Mouse (Mus musculus) neural tube, embryonic 12.5 days (tissue): ENCODE data around the gene Olfr129. TPM values are rescaled to one million over a fixed set of nuclear protein-coding genes. Genes with fewer than 3 reads are reported as not detected.

ENCODE experiments used
- ATAC-seq: fragments of 200-750 bp; cut with Nextera tagmentation; 2 replicates; pipeline ENCODE4 v1.8.0; 2017; ENCODE audit warnings: low read depth, mild to moderate bottlenecking, moderate TSS enrichment, moderate library complexity; ENCODE audit not compliant: low FRiP score
- H3K27ac ChIP-seq: fragments of 300-500 bp; sonication (generic); 2 replicates; pipeline ENCODE4 v1.5.1; 2016
- H3K27me3 ChIP-seq: fragments of 300-500 bp; sonication (generic); replicated peaks from 2 replicates; pipeline ENCODE4 v1.6.1; 2016; ENCODE audit warnings: mild to moderate bottlenecking
- H3K36me3 ChIP-seq: fragments of 300-500 bp; sonication (generic); 2 replicates; pipeline ENCODE4 v1.6.1; 2016; ENCODE audit warnings: mild to moderate bottlenecking
- H3K4me1 ChIP-seq: fragments of 300-500 bp; sonication (generic); 2 replicates; pipeline ENCODE4 v1.6.1; 2016
- H3K4me2 ChIP-seq: fragments of 300-500 bp; sonication (generic); replicated peaks from 2 replicates; pipeline ENCODE4 v1.6.1; 2016; ENCODE audit warnings: mild to moderate bottlenecking
- H3K4me3 ChIP-seq: fragments of 300-500 bp; sonication (generic); 2 replicates; pipeline ENCODE4 v1.5.1; 2016
- H3K9ac ChIP-seq: fragments of 300-500 bp; sonication (generic); 2 replicates; pipeline ENCODE4 v1.6.1; 2016; ENCODE audit warnings: mild to moderate bottlenecking
- H3K9me3 ChIP-seq: fragments of 300-500 bp; sonication (generic); 2 replicates; pipeline ENCODE4 v1.6.1; 2016; ENCODE audit warnings: mild to moderate bottlenecking
- WGBS: fragments of 180-500 bp; shearing (Covaris S2); methylation state at CpG from one replicate; pipeline ENCODE4 v1.1.7; 2016; 5-methylcytosine and 5-hydroxymethylcytosine counted together
- polyA plus RNA-seq: library from polyadenylated mRNA; unstranded; fragments of >200 nt; fragmentation: Nextera tagmentation; extraction: Ambion mirVana; gene quantifications from 2 replicates; pipeline ENCODE4 v1.2.1, GENCODE M21; 2016

Olfr129 gene
- not detected in 2 replicates for polyA plus RNA-seq

DNA sequence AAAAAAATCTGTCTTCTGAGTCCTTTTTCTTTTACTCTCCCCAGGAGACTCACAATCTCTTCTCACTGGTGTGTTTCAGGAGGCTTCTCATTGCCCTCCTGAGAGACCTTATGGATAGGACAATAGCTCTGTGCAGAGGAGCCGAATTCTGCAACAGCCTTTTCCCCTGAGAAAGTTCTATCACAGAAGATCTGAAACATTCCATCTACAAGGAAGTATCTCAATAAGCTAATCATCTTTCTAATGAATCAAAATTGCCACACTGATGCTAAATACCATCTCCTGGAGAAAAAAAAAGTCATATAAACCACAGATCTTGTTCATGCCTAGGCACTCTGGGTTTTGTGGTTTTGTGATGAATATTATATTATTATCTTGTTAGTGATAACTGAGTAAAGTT, at the start of gene Olfr129:
TSS of gene Olfr129 (minus strand) at position 101 of the 400 bp plus-strand sequence.
- no peak for ATAC-seq
- H3K27me3 ChIP-seq: no peaks in the 10 kb centered on the region
- no peak within 1 kb of the TSS for H3K4me2 ChIP-seq
- no peak within 1 kb of the TSS for H3K9ac ChIP-seq
- no peaks in the 10 kb centered on the region for H3K36me3 ChIP-seq
- H3K4me3 ChIP-seq: no peak within 1 kb of the TSS
- no peaks in the 10 kb centered on the region for H3K4me1 ChIP-seq
- H3K27ac ChIP-seq: no peak within 1 kb of the TSS
- WGBS: 70% methylated on average over 1 of the region's 1 CpGs
- H3K9me3 ChIP-seq: no peaks in the 10 kb centered on the region

DNA sequence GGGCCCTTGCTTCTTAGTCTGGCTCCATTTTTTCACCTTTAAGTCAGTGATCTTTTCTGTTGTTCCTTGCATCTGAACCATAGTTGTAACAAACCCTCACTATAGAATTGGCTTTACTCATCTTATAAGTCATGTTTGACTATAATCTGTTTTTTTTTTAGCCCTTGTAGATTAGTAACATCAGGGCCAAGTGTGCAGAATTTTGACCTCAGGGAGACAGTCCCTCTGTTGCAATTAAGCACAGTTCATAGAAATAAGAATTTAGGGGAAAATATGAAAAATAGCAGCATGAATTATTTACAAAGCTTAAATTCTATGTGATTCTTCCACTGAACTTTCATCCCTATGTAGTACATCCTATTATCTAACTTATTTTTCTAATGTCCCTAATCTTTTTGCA, 28.7 kb upstream of the Olfr129 start, which contains the start of gene Olfr131:
TSS of gene Olfr131 (minus strand) at position 101 of the 400 bp plus-strand sequence.
- Histone ChIP-seq H3K4me3 (no peak within 1 kb of the TSS), H3K36me3 (no peaks in the 10 kb centered on the region), H3K27ac (no peak within 1 kb of the TSS), H3K4me1 (no peaks in the 10 kb centered on the region), H3K27me3 (no peaks in the 10 kb centered on the region), H3K4me2 (no peak within 1 kb of the TSS), H3K9me3 (no peaks in the 10 kb centered on the region), H3K9ac (no peak within 1 kb of the TSS)
- ATAC-seq: no peak

DNA sequence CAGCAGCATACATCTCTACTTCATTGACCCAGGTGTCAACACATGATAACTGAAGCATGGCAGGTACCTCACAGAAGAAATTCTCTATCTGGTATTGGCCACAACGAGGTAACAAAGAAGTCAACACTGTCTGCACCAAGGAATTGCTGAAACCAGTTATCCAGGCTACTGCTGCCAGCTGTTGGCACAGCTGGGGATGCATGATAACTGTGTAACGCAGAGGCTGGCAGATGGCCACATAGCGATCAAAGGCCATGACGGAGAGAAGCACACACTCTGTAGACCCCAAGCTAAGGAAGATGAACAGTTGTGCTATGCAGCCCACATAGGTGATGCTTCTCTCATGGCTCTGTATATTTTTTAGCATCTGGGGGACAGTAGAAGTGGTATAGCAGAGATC, 22.5 kb upstream of the Olfr129 start:
- Histone ChIP-seq H3K4me3 (no peak overlapping the region), H3K27ac (no peak overlapping the region), H3K9ac (no peak overlapping the region), H3K4me2 (no peak overlapping the region), H3K9me3 (no peaks in the 10 kb centered on the region), H3K27me3 (no peaks in the 10 kb centered on the region), H3K4me1 (no peaks in the 10 kb centered on the region), H3K36me3 (no peaks in the 10 kb centered on the region)
- no peak for ATAC-seq
- 90% methylated on average over 4 of the region's 4 CpGs for WGBS

DNA sequence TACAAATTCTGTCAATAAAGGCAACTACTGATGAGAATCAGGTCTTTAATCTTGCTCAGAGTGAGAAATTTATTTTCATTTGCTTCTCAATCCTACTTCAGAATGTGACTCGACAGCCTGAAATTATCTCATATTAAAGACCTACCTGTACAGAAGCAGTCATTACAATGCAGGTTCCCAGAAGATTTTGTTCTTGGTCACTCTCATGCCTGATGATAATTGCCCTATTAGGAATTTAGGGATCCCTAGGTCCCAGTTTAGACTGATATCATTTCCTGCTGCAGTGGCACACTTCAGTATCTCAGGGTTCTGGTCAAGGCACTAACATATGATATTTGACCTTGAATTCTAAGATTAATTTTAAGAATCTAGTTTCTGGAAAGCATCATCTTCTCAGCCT, 3.7 kb upstream of the Olfr129 start, which contains the start of gene Olfr130:
TSS of gene Olfr130 (plus strand) at position 301 of the 400 bp plus-strand sequence.
- H3K4me3 ChIP-seq: no peak within 1 kb of the TSS
- no peaks in the 10 kb centered on the region for H3K27me3 ChIP-seq
- H3K27ac ChIP-seq: no peak within 1 kb of the TSS
- no peak within 1 kb of the TSS for H3K4me2 ChIP-seq
- H3K36me3 ChIP-seq: no peaks in the 10 kb centered on the region
- 89% methylated on average over 1 of the region's 1 CpGs for WGBS
- no peaks in the 10 kb centered on the region for H3K4me1 ChIP-seq
- no peaks in the 10 kb centered on the region for H3K9me3 ChIP-seq
- no peak for ATAC-seq
- H3K9ac ChIP-seq: no peak within 1 kb of the TSS

DNA sequence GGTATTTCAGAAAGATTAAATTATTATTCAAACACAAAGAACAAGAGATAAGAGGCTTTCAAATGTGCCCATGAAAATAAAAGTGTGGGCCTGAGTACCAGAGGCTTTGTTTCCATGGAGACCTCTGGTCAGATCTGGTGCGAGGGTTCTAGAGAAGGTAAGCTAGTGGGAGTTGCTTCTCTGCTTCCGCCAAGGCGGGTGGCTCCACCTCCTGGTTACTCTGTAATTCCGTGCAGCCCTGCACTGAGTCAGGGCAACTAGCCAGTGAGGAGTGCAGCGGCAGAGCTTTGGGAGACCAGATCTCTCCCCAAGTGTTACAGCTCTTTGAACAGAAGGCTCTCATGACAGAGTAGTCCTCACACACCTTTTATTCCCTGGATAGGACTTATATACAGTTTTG, 33.6 kb downstream of the Olfr129 start:
- no peak overlapping the region for H3K9ac ChIP-seq
- 36% methylated on average over 5 of the region's 5 CpGs for WGBS

DNA sequence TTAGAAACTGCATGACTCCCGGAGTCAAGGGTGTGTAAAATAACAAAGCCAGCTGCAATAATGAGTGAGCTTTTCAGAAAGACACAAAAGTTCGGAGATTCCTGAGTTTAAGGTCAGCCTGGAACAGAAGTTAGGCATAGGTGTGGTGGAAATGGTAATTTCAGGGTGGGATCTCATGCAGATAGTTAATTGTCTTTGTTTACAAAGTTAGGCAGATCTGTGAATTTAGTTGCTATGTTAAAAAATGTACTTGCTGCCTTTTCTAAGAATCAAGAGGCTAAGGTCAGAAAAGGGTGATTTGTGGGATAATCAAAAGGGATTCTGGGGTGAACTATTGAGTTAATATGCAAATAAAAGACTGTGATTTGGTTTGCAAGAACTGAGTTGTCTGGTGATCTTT, 43.5 kb downstream of the Olfr129 start:
- no peaks in the 10 kb centered on the region for H3K36me3 ChIP-seq
- H3K9ac ChIP-seq: no peak overlapping the region
- H3K4me1 ChIP-seq: no peaks in the 10 kb centered on the region
- H3K27me3 ChIP-seq: no peaks in the 10 kb centered on the region
- no peak overlapping the region for H3K4me3 ChIP-seq
- no peaks in the 10 kb centered on the region for H3K9me3 ChIP-seq
- 78% methylated on average over 2 of the region's 2 CpGs for WGBS
- ATAC-seq: no peak
- no peak overlapping the region for H3K4me2 ChIP-seq
- H3K27ac ChIP-seq: no peak overlapping the region

More for the DNA sequence above, 33.6 kb downstream of the Olfr129 start:
- Histone ChIP-seq H3K27ac (no peak overlapping the region), H3K36me3 (no peaks in the 10 kb centered on the region), H3K4me1 (no peaks in the 10 kb centered on the region), H3K4me2 (no peak overlapping the region), H3K9me3 (no peaks in the 10 kb centered on the region), H3K4me3 (no peak overlapping the region), H3K27me3 (no peaks in the 10 kb centered on the region)
- ATAC-seq: no peak

DNA sequence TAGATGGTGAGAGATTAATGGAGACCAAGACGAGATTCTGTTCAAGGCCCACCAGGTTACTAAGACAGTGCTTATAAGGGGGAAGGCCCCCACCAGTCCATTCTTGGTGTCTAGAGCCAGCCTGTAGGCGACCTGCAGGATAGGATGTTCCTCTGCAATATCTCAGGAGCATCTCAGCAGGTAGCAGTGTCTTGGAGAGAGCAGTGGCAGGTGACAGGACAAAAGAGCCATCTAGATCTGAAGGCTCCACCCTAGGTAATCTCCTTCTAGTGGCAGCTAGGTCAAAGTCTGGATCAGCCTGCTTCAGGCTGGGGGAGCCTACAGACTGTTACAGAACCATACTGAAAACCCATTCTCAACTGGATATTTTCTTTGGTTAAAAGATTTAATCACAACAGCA, 54.9 kb downstream of the Olfr129 start:
- 70% methylated on average over 2 of the region's 2 CpGs for WGBS
- no peaks in the 10 kb centered on the region for H3K9me3 ChIP-seq
- no peaks in the 10 kb centered on the region for H3K27me3 ChIP-seq
- no peak overlapping the region for H3K9ac ChIP-seq
- no peak overlapping the region for H3K27ac ChIP-seq
- no peaks in the 10 kb centered on the region for H3K36me3 ChIP-seq
- no peak overlapping the region for H3K4me2 ChIP-seq
- no peaks in the 10 kb centered on the region for H3K4me1 ChIP-seq
- no peak overlapping the region for H3K4me3 ChIP-seq
- ATAC-seq: no peak

Other genes starting within 250 kb of the Olfr129 start
- not detected in 2 replicates for gene Olfr125, start 227.1 kb downstream of the Olfr129 start, polyA plus RNA-seq
- not detected in 2 replicates for gene Olfr126, start 212.6 kb downstream of the Olfr129 start, polyA plus RNA-seq
- not detected in 2 replicates for gene Olfr127, start 159.6 kb downstream of the Olfr129 start, polyA plus RNA-seq
- gene Olfr128, start 139.5 kb downstream of the Olfr129 start, polyA plus RNA-seq: not detected in 2 replicates
- not detected in 2 replicates for gene Olfr761, start 107.0 kb downstream of the Olfr129 start, polyA plus RNA-seq
- not detected in 2 replicates for gene Olfr130, start 3.8 kb upstream of the Olfr129 start, polyA plus RNA-seq
- not detected in 2 replicates for gene Olfr131, start 28.6 kb upstream of the Olfr129 start, polyA plus RNA-seq
- not detected in 2 replicates for gene Olfr132, start 74.4 kb upstream of the Olfr129 start, polyA plus RNA-seq
- not detected in 2 replicates for gene Olfr133, start 85.2 kb upstream of the Olfr129 start, polyA plus RNA-seq
- gene Olfr134, start 111.3 kb upstream of the Olfr129 start, polyA plus RNA-seq: not detected in 2 replicates
- gene Olfr135, start 144.3 kb upstream of the Olfr129 start, polyA plus RNA-seq: not detected in 2 replicates
- gene Olfr138, start 201.0 kb upstream of the Olfr129 start, polyA plus RNA-seq: not detected in 2 replicates
- gene Olfr137, start 247.5 kb upstream of the Olfr129 start, polyA plus RNA-seq: not detected in 2 replicates